ENCODE assay signal across 11 mouse cellular contexts in genomic region chr16:95455896-95456295, GRCm38 (mm10).
DNase-seq lines count a peak whose midpoint lies in the region; ATAC-seq and TF ChIP-seq lines count a peak whose summit lies in the region.
"Had no signal": no experiment of that assay in that cellular context is flagged by ENCODE, and none has a peak within 500 bp of the region (broad histone marks: within the 10 kb centered on the region; RNA-seq: fewer than 3 reads in every experiment).

No protein-coding gene starts in this region.

- WGBS in heart, embryonic 10.5 days: 74% methylated on average over 8 of the region's 8 CpGs
- 42% methylated on average over 8 of the region's 8 CpGs for WGBS in lung, adult 2 months
- WGBS in limb, embryonic 14.5 days: 81% methylated on average over 8 of the region's 8 CpGs
- WGBS in hindbrain, embryonic 16.5 days: 91% methylated on average over 8 of the region's 8 CpGs

- no peaks in the 10 kb centered on the region for H3K9me3 ChIP-seq in heart, embryonic 10.5 days
- no peaks in the 10 kb centered on the region for H3K9me3 ChIP-seq in limb, embryonic 14.5 days (ENCODE audit: control insufficient read depth, low read length)
- H3K9me3 ChIP-seq in hindbrain, embryonic 16.5 days (ENCODE audit: control insufficient read depth, low read length): no peaks in the 10 kb centered on the region
- H3K9me3 ChIP-seq: forebrain, embryonic 13.5 days had no signal

- no peak for TF ChIP-seq CTCF in lung, adult 2 months (IDR thresholded peaks at IDR 0.05; ENCODE audit: insufficient read depth, low read length)

- no peak for TF ChIP-seq POLR2A in lung, adult 2 months (IDR thresholded peaks at IDR 0.05; ENCODE audit: borderline replicate concordance, extremely low read depth, low read depth, low read length)
- TF ChIP-seq POLR2A in limb, embryonic 14.5 days (IDR thresholded peaks at IDR 0.05; ENCODE audit: borderline replicate concordance, extremely low read depth, insufficient read depth, insufficient read length): no peak

- ATAC-seq in CD4-positive, CD25-positive, alpha-beta regulatory T cell, adult 4 months: peak; percentile 20
- no peak for ATAC-seq in limb, embryonic 14.5 days (ENCODE audit: low FRiP score, low read depth)
- no peak for ATAC-seq in hindbrain, embryonic 16.5 days
- ATAC-seq: forebrain, embryonic 13.5 days had no signal

- H3K4me3 ChIP-seq in heart, embryonic 10.5 days: peak overlapping the region; percentile 31
- H3K4me3 ChIP-seq in lung, adult 2 months (replicated peaks; ENCODE audit: extremely low read depth, low read depth, low read length): peak overlapping the region; percentile 71
- no peak overlapping the region for H3K4me3 ChIP-seq in limb, embryonic 14.5 days (replicated peaks; ENCODE audit: low read length)
- H3K4me3 ChIP-seq in hindbrain, embryonic 16.5 days (ENCODE audit: low read length): no peak overlapping the region
- H3K4me3 ChIP-seq: forebrain, embryonic 13.5 days; myocyte had no signal

- H3K36me3 ChIP-seq in heart, embryonic 10.5 days: no peaks in the 10 kb centered on the region
- H3K36me3 ChIP-seq in limb, embryonic 14.5 days (ENCODE audit: control insufficient read depth, insufficient read depth, low read length): no peaks in the 10 kb centered on the region
- no peaks in the 10 kb centered on the region for H3K36me3 ChIP-seq in hindbrain, embryonic 16.5 days (ENCODE audit: control insufficient read depth, insufficient read depth, low read length)

- no peak for DNase-seq in heart, embryonic 10.5 days (ENCODE audit: low spot score)
- no peak for DNase-seq in heart, adult 9 months (ENCODE audit: low spot score in 2 of 2)
- DNase-seq in lung, adult 2 months: no peak
- no peak for DNase-seq in lung, postnatal 25 days (ENCODE audit: low spot score)
- no peak for DNase-seq in limb, embryonic 14.5 days (ENCODE audit: low spot score)
- no peak for DNase-seq in gastrocnemius, postnatal 4 days (ENCODE audit: low spot score in 2 of 2)
- DNase-seq: retina, postnatal 1 day had no signal

- no peak overlapping the region for H3K27ac ChIP-seq in heart, embryonic 10.5 days
- H3K27ac ChIP-seq in limb, embryonic 14.5 days (replicated peaks; ENCODE audit: low read depth, low read length): no peak overlapping the region
- no peak overlapping the region for H3K27ac ChIP-seq in hindbrain, embryonic 16.5 days (ENCODE audit: low read depth, low read length)
- H3K27ac ChIP-seq: forebrain, embryonic 13.5 days had no signal

- 0 out of 2 replicates have a peak overlapping the region, but pooled peaks have one; percentile 9 for H3K4me2 ChIP-seq in limb, embryonic 14.5 days (replicated peaks; ENCODE audit: low read depth, low read length, severe bottlenecking)
- no peak overlapping the region for H3K4me2 ChIP-seq in hindbrain, embryonic 16.5 days (ENCODE audit: low read length)
- H3K4me2 ChIP-seq: forebrain, embryonic 13.5 days had no signal

- no peaks in the 10 kb centered on the region for H3K27me3 ChIP-seq in heart, embryonic 10.5 days (ENCODE audit: insufficient read depth, poor library complexity, severe bottlenecking)
- H3K27me3 ChIP-seq in limb, embryonic 14.5 days (ENCODE audit: control insufficient read depth, insufficient read depth, low read length): no peaks in the 10 kb centered on the region
- no peaks in the 10 kb centered on the region for H3K27me3 ChIP-seq in hindbrain, embryonic 16.5 days (replicated peaks; ENCODE audit: control insufficient read depth, insufficient read depth, low read length)
- H3K27me3 ChIP-seq: forebrain, embryonic 13.5 days had no signal

- peaks cover 14% of the 10 kb centered on the region for H3K4me1 ChIP-seq in heart, embryonic 10.5 days
- H3K4me1 ChIP-seq in lung, adult 2 months (ENCODE audit: control insufficient read depth, insufficient read depth, low read length): peaks cover 8% of the 10 kb centered on the region; the same call in 1 of the 2 replicates
- H3K4me1 ChIP-seq in limb, embryonic 14.5 days (ENCODE audit: control insufficient read depth, insufficient read depth, low read length): peaks cover 4% of the 10 kb centered on the region; the same call in 1 of the 2 replicates
- H3K4me1 ChIP-seq in hindbrain, embryonic 16.5 days (ENCODE audit: control insufficient read depth, insufficient read depth, low read depth, low read length): no peaks in the 10 kb centered on the region
- H3K4me1 ChIP-seq: forebrain, embryonic 13.5 days had no signal

- no peak overlapping the region for H3K9ac ChIP-seq in limb, embryonic 14.5 days (ENCODE audit: low read depth, low read length, severe bottlenecking)
- H3K9ac ChIP-seq in hindbrain, embryonic 16.5 days (ENCODE audit: low read depth, low read length): no peak overlapping the region
- H3K9ac ChIP-seq: forebrain, embryonic 13.5 days had no signal

Comparison
In these comparisons a context has a peak if more than half of its experiments do, and no peak if none do; other contexts are left out.
1. H3K4me3 ChIP-seq: peak in heart, embryonic 10.5 days (single experiment) and lung, adult 2 months (single experiment); none in limb, embryonic 14.5 days (single experiment) and hindbrain, embryonic 16.5 days (single experiment).